Mouse (Mus musculus) forebrain, embryonic 14.5 days (tissue): ENCODE results near the gene Gas2l2. TPM values are rescaled to one million over a fixed set of nuclear protein-coding genes. Genes with fewer than 3 reads are reported as not detected.

Experiments used
- ATAC-seq: fragments of 200-750 bp; cut with Nextera tagmentation; 2 replicates; pipeline ENCODE4 v1.8.0; 2017; ENCODE audit warnings: mild to moderate bottlenecking, moderate library complexity
- DNase-seq: peaks from one replicate; pipeline ENCODE4 v3.0.0-alpha.2; 2015; ENCODE audit warnings: low spot score
- H3K27ac ChIP-seq: fragments of 300-500 bp; sonication (generic); 2 replicates; pipeline ENCODE4 v1.5.1; 2014; ENCODE audit warnings: low read depth, mild to moderate bottlenecking, control low read depth, low read length, moderate library complexity
- H3K27me3 ChIP-seq: fragments of 300-500 bp; sonication (generic); replicated peaks from 2 replicates; pipeline ENCODE4 v1.6.1; 2014; ENCODE audit warnings: low read length, control low read depth, mixed read lengths; ENCODE audit not compliant: control insufficient read depth, insufficient read depth
- H3K36me3 ChIP-seq: fragments of 300-500 bp; sonication (generic); 2 replicates; pipeline ENCODE4 v1.6.1; 2014; ENCODE audit warnings: low read length, control low read depth; ENCODE audit not compliant: control insufficient read depth, insufficient read depth
- H3K4me1 ChIP-seq: fragments of 300-500 bp; sonication (generic); 2 replicates; pipeline ENCODE4 v1.6.1; 2014; ENCODE audit warnings: antibody characterized with exemption, low read length, control low read depth; ENCODE audit not compliant: control insufficient read depth, insufficient read depth
- H3K4me2 ChIP-seq: fragments of 300-500 bp; sonication (generic); 2 replicates; pipeline ENCODE4 v1.6.1; 2014; ENCODE audit warnings: mild to moderate bottlenecking, control low read depth, low read length
- H3K4me3 ChIP-seq: fragments of 300-500 bp; sonication (generic); 2 replicates; pipeline ENCODE4 v1.5.1; 2014; ENCODE audit warnings: low read depth, low read length, control low read depth
- H3K9ac ChIP-seq: fragments of 300-500 bp; sonication (generic); 2 replicates; pipeline ENCODE4 v1.6.1; 2014; ENCODE audit warnings: mild to moderate bottlenecking, low read length, control low read depth, moderate library complexity
- H3K9me3 ChIP-seq: fragments of 300-500 bp; sonication (generic); replicated peaks from 2 replicates; pipeline ENCODE4 v1.6.1; 2016; ENCODE audit warnings: low read length, control low read depth, mixed read lengths; ENCODE audit not compliant: control insufficient read depth
- WGBS: fragments of 180-500 bp; shearing (Covaris S2); extraction: QIAGEN DNeasy Blood & Tissue Kit; methylation state at CpG from one replicate; pipeline ENCODE4 v1.1.7; 2014; 5-methylcytosine and 5-hydroxymethylcytosine counted together
- polyA plus RNA-seq: library from polyadenylated mRNA; unstranded; fragments of >200 nt; fragmentation: Nextera tagmentation; extraction: Ambion mirVana; gene quantifications from 2 replicates; pipeline ENCODE4 v1.2.1, GENCODE M21; 2014

Gas2l2 gene
- polyA plus RNA-seq, 1 experiment from 2014 or later, result 0.38 TPM

GRCm38 (mm10) chr11:83448021-83448926 lies 19.0 kb upstream of the Gas2l2 start:
- Histone ChIP-seq H3K9ac (no peak overlapping the region), H3K36me3 (no peaks in the 10 kb centered on the region), H3K4me1 (peaks cover 10% of the 10 kb centered on the region; the same call in 1 of the 2 replicates), H3K27ac (no peak overlapping the region), H3K9me3 (no peaks in the 10 kb centered on the region), H3K4me3 (no peak overlapping the region), H3K27me3 (peaks cover 22% of the 10 kb centered on the region), H3K4me2 (no peak overlapping the region)
- DNase-seq (no peak), ATAC-seq (no peak)
- WGBS, result 57% methylated on average over 16 of the region's 16 CpGs

GRCm38 (mm10) chr11:83447612-83448011 lies 18.4 kb upstream of the Gas2l2 start:
- Histone ChIP-seq H3K27ac (no peak overlapping the region), H3K9me3 (no peaks in the 10 kb centered on the region), H3K27me3 (peaks cover 27% of the 10 kb centered on the region), H3K4me1 (peaks cover 10% of the 10 kb centered on the region; the same call in 1 of the 2 replicates), H3K36me3 (no peaks in the 10 kb centered on the region), H3K4me3 (no peak overlapping the region), H3K4me2 (no peak overlapping the region), H3K9ac (no peak overlapping the region)
- DNase-seq (no peak), ATAC-seq (no peak)
- WGBS, result 86% methylated on average over 10 of the region's 10 CpGs

- no peaks in the 10 kb centered on the region for H3K36me3 ChIP-seq
- peaks cover 10% of the 10 kb centered on the region; the same call in 1 of the 2 replicates for H3K4me1 ChIP-seq
- no peaks in the 10 kb centered on the region for H3K9me3 ChIP-seq
- H3K4me3 ChIP-seq, result 0 out of 2 replicates have a peak overlapping the region, but pooled peaks have one; percentile 5
- 33% methylated on average over 19 of the region's 19 CpGs for WGBS
- H3K9ac ChIP-seq, result peak overlapping the region; percentile 25; the same call in 1 of the 2 replicates
- DNase-seq (no peak), ATAC-seq (no peak)
- H3K4me2 ChIP-seq, result peak overlapping the region; percentile 18; the same call in 1 of the 2 replicates
- peaks cover 41% of the 10 kb centered on the region for H3K27me3 ChIP-seq
- H3K27ac ChIP-seq, result no peak overlapping the region
Measured at GRCm38 (mm10) chr11:83445001-83445400, 15.7 kb upstream of the Gas2l2 start.

GRCm38 (mm10) chr11:83443824-83444223 lies 14.6 kb upstream of the Gas2l2 start:
- Histone ChIP-seq H3K27ac (no peak overlapping the region), H3K27me3 (peaks cover 41% of the 10 kb centered on the region), H3K4me1 (peaks cover 8% of the 10 kb centered on the region; the same call in 1 of the 2 replicates), H3K4me2 (no peak overlapping the region), H3K9ac (no peak overlapping the region), H3K36me3 (no peaks in the 10 kb centered on the region), H3K9me3 (no peaks in the 10 kb centered on the region), H3K4me3 (no peak overlapping the region)
- ATAC-seq (no peak), DNase-seq (no peak)
- 8% methylated on average over 7 of the region's 7 CpGs for WGBS

GRCm38 (mm10) chr11:83442596-83443267 lies 13.5 kb upstream of the Gas2l2 start:
- no peak overlapping the region for H3K27ac ChIP-seq
- 13% methylated on average over 28 of the region's 29 CpGs for WGBS
- no peaks in the 10 kb centered on the region for H3K9me3 ChIP-seq
- peaks cover 41% of the 10 kb centered on the region for H3K27me3 ChIP-seq
- no peak overlapping the region; the same call in 1 of the 2 replicates for H3K4me3 ChIP-seq
- H3K9ac ChIP-seq, result peak overlapping the region; percentile 21; the same call in 1 of the 2 replicates
- H3K36me3 ChIP-seq, result no peaks in the 10 kb centered on the region
- DNase-seq, result peak; percentile 89
- peaks cover 3% of the 10 kb centered on the region; the same call in 1 of the 2 replicates for H3K4me1 ChIP-seq
- ATAC-seq, result peak; percentile 35; the same call in 1 of the 2 replicates
- peak overlapping the region; percentile 40 for H3K4me2 ChIP-seq

- no peaks in the 10 kb centered on the region for H3K9me3 ChIP-seq
- H3K36me3 ChIP-seq, result no peaks in the 10 kb centered on the region
- H3K4me2 ChIP-seq, result no peak overlapping the region
- no peak overlapping the region for H3K27ac ChIP-seq
- H3K4me1 ChIP-seq, result peaks cover 3% of the 10 kb centered on the region; the same call in 1 of the 2 replicates
- H3K27me3 ChIP-seq, result peaks cover 43% of the 10 kb centered on the region
- DNase-seq, result no peak
- WGBS, result 31% methylated on average over 7 of the region's 7 CpGs
- ATAC-seq, result no peak
- no peak overlapping the region for H3K9ac ChIP-seq
- no peak overlapping the region for H3K4me3 ChIP-seq
Measured at GRCm38 (mm10) chr11:83441235-83441634, 12.0 kb upstream of the Gas2l2 start.

GRCm38 (mm10) chr11:83440081-83441064 lies 11.1 kb upstream of the Gas2l2 start:
- under 1% methylated on average over 64 of the region's 75 CpGs for WGBS
- ATAC-seq (peak; percentile 96), DNase-seq (peak; percentile 96)
- H3K9ac ChIP-seq, result peak overlapping the region; percentile 61
- H3K36me3 ChIP-seq, result no peaks in the 10 kb centered on the region
- peaks cover 41% of the 10 kb centered on the region for H3K27me3 ChIP-seq
- H3K9me3 ChIP-seq, result no peaks in the 10 kb centered on the region
- no peak overlapping the region for H3K27ac ChIP-seq
- peaks cover 3% of the 10 kb centered on the region; the same call in 1 of the 2 replicates for H3K4me1 ChIP-seq
- H3K4me3 ChIP-seq, result peak overlapping the region; percentile 47
- H3K4me2 ChIP-seq, result peak overlapping the region; percentile 79
